Mouse (Mus musculus) ES-E14 (cell line): ENCODE results near the gene 4931406P16Rik. TPM values are rescaled to one million over a fixed set of nuclear protein-coding genes. Genes with fewer than 3 reads are reported as not detected.

Experiments
- DNase-seq: peaks from one replicate; pipeline ENCODE4 v3.0.0-alpha.2; 2013; ENCODE audit warnings: low read depth, low spot score
- H3K27ac ChIP-seq: 2 replicates; pipeline ENCODE4 v1.5.1; 2012; ENCODE audit warnings: low read depth, mild to moderate bottlenecking, low read length, moderate library complexity, mixed read lengths; ENCODE audit not compliant: poor library complexity, insufficient read depth, severe bottlenecking
- H3K36me3 ChIP-seq: 2 replicates; pipeline ENCODE4 v1.6.1; 2012; ENCODE audit warnings: mild to moderate bottlenecking, low read length, moderate library complexity, mixed read lengths; ENCODE audit not compliant: control insufficient read depth, poor library complexity, insufficient read depth, severe bottlenecking
- H3K4me1 ChIP-seq, 2 experiments: fragments of 150-350 bp in 1 of 2; sonication (generic) in 1 of 2; 2 replicates each; pipeline ENCODE4 v1.6.1; 2012; ENCODE audit warnings: low read length in 2 of 2, mild to moderate bottlenecking in 1 of 2, mixed read lengths in 1 of 2; ENCODE audit not compliant: control insufficient read depth in 2 of 2, insufficient read depth in 2 of 2, poor library complexity in 1 of 2
- H3K4me3 ChIP-seq, 2 experiments: fragments of 150-350 bp in 1 of 2; sonication (generic) in 1 of 2; 2 replicates each; pipeline ENCODE4 v1.5.1; 2012; ENCODE audit warnings: low read length in 2 of 2, low read depth in 1 of 2, mild to moderate bottlenecking in 1 of 2, mixed read lengths in 1 of 2; ENCODE audit not compliant: insufficient read depth in 1 of 2, poor library complexity in 1 of 2, severe bottlenecking in 1 of 2
- H3K9ac ChIP-seq: 2 replicates; pipeline ENCODE4 v1.6.1; 2012; ENCODE audit warnings: low read depth, mild to moderate bottlenecking, low read length, mixed read lengths; ENCODE audit not compliant: poor library complexity, insufficient read depth, severe bottlenecking
- H3K9me3 ChIP-seq: fragments of 150-350 bp; sonication (generic); 2 replicates; pipeline ENCODE4 v1.6.1; 2012; ENCODE audit warnings: low read depth, mild to moderate bottlenecking, low read length; ENCODE audit not compliant: control insufficient read depth, insufficient read depth
- CHD2 ChIP-seq: IDR thresholded peaks from 2 replicates; pipeline ENCODE4 v1.6.1; 2014; ENCODE audit warnings: mild to moderate bottlenecking, low read depth, low read length, inconsistent platforms
- HCFC1 ChIP-seq: IDR thresholded peaks from 2 replicates; pipeline ENCODE4 v1.6.1; 2012; ENCODE audit warnings: low read length, inconsistent platforms, borderline replicate concordance; ENCODE audit not compliant: insufficient read depth
- MAFK ChIP-seq: IDR thresholded peaks from 2 replicates; pipeline ENCODE4 v1.6.1; 2014; ENCODE audit warnings: mild to moderate bottlenecking, low read depth, low read length, inconsistent platforms; ENCODE audit not compliant: insufficient read depth
- ZC3H11A ChIP-seq: IDR thresholded peaks from 2 replicates; pipeline ENCODE4 v1.6.1; 2012; ENCODE audit warnings: low read depth, mild to moderate bottlenecking, inconsistent platforms, low read length, borderline replicate concordance
- ZNF384 ChIP-seq: IDR thresholded peaks from 2 replicates; pipeline ENCODE4 v1.6.1; 2012; ENCODE audit warnings: low read depth, low read length, inconsistent platforms
- in situ Hi-C, 2 experiments: fragments of 600-800 bp; cut with MboI; formaldehyde crosslinking; loops; one replicate each; pipeline ENCODE4 v1.15.1; 2025; ENCODE audit warnings: low sequenced_read_pairs in 2 of 2, inconsistent platforms in 1 of 2; ENCODE audit not compliant: unreplicated experiment in 2 of 2
- total RNA-seq: library from RNA; depleted of rRNA; stranded (reverse); fragments of 300-350 nt; gene quantifications from 2 replicates; pipeline ENCODE4 v1.2.3, GENCODE M21; 2012

Gene 4931406P16Rik
- total RNA-seq, 1 experiment: 33.6 TPM

GRCm38 (mm10) chr7:34200829-34201228, 112.5 kb downstream of the 4931406P16Rik start:
- no peak overlapping the region for H3K4me3 ChIP-seq
- peaks cover 46% of the 10 kb centered on the region for H3K36me3 ChIP-seq
- DNase-seq: no peak
- no peaks in the 10 kb centered on the region for H3K9me3 ChIP-seq
- no peak for TF ChIP-seq HCFC1
- TF ChIP-seq CHD2: no peak
- TF ChIP-seq MAFK: no peak
- TF ChIP-seq ZNF384: no peak
- no peak for TF ChIP-seq ZC3H11A
- in situ Hi-C loops: no loop called here
- no peaks in the 10 kb centered on the region for H3K4me1 ChIP-seq
- no peak overlapping the region for H3K27ac ChIP-seq
- H3K9ac ChIP-seq: no peak overlapping the region

GRCm38 (mm10) chr7:34198346-34198745, 115.0 kb downstream of the 4931406P16Rik start:
- DNase-seq: peak; percentile 77
- Histone ChIP-seq H3K9me3 (no peaks in the 10 kb centered on the region), H3K4me1 (peaks cover 0 to 2% of the 10 kb centered on the region in 2 experiments; a peak in 1 of 4 replicates), H3K4me3 (no peak overlapping the region), H3K27ac (no peak overlapping the region), H3K36me3 (peaks cover 26% of the 10 kb centered on the region), H3K9ac (no peak overlapping the region)
- TF ChIP-seq MAFK: no peak
- TF ChIP-seq ZNF384: peak; percentile 24; the same call in 1 of the 2 replicates
- peak; percentile 18; the same call in 1 of the 2 replicates for TF ChIP-seq ZC3H11A
- TF ChIP-seq CHD2: no peak
- TF ChIP-seq HCFC1: no peak
- in situ Hi-C loops: no loop called here

- Histone ChIP-seq H3K9me3 (no peaks in the 10 kb centered on the region), H3K36me3 (peaks cover 20% of the 10 kb centered on the region), H3K9ac (peak within 1 kb of the TSS; percentile 100), H3K4me1 (peaks cover 0 to 2% of the 10 kb centered on the region in 2 experiments; a peak in 1 of 4 replicates), H3K4me3 (peak within 1 kb of the TSS; percentile 87 to 98), H3K27ac (peak within 1 kb of the TSS; percentile 85)
- in situ Hi-C loops: no loop called here
- peak; percentile 77 for DNase-seq
- TF ChIP-seq HCFC1: peak; percentile 72
- no peak for TF ChIP-seq ZNF384
- TF ChIP-seq MAFK: no peak
These were observed 116.9 kb downstream of the 4931406P16Rik start, which contains the start of gene Pdcd2l for GRCm38 (mm10) chr7:34196132-34197128. Gene Pdcd2l (minus strand): TSS chr7:34196661.

- in situ Hi-C loops: no loop called here
- Histone ChIP-seq H3K9ac (peak overlapping the region; percentile 100), H3K27ac (no peak overlapping the region), H3K4me3 (peak overlapping the region; percentile 87 to 98), H3K36me3 (peaks cover 15% of the 10 kb centered on the region), H3K9me3 (no peaks in the 10 kb centered on the region), H3K4me1 (peaks cover 0 to 2% of the 10 kb centered on the region in 2 experiments; a peak in 1 of 4 replicates)
- no peak for DNase-seq
- TF ChIP-seq ZNF384: no peak
- no peak for TF ChIP-seq CHD2
- TF ChIP-seq HCFC1: no peak
- no peak for TF ChIP-seq MAFK
- no peak for TF ChIP-seq ZC3H11A
These were observed 117.7 kb downstream of the 4931406P16Rik start for GRCm38 (mm10) chr7:34195632-34196031.
